Mouse (Mus musculus) embryo, embryonic 10.5 days (tissue): ENCODE data around the gene Zic5.

Experiments
- DNase-seq: peaks from one replicate; pipeline ENCODE4 v3.0.0-alpha.2; 2015; ENCODE audit warnings: low spot score

Gene Zic5

DNA sequence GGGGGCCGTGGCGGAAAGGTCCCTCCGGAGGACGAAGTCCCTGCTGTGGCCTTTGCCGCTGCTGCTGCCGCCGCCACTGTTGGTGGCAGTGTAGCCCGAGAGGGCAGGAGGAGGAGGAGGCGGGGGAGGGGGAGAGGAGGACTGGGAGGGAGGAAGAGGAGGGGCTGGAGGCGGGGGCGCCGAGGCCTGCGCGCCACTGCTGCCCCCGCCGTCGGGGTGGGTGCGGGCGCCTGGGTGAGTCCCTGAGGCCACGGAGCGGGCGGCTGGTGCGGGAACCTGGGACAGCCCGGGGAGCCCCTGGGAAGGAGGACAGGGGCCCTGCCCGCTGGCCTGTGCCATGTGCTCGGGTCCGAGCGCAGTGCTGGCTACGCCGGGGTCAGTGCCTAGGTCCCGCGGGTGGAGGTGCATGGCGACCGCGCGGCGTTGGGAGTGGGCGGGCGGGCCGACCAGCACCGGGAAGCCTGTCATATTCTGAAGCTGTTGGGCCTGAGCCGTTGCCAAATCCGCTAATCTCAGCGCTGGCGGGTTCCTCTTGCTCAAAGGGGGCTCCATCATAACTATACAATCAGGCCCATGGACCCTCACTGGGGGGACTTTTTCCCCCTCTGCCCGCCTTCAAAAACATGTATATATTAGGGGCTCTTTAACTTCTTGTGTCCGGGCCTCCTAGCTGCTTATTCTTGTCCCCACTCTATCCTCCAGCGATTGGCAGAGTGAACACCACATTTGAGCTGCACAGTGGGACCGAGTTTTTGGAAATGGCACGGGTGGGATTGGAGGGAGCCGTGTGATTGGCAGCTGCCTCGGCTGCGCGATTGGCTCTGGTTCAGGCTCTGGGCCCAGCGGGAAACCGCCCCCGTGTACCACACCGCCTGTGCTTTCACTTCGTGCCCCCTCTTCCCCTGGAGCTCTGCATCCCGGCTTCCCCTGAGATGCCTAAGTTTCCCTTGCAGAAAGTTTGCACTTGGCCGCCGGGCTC, at the start of gene Zic5:
Gene Zic5, minus strand, starts transcription at position 915 of the 979 bp plus-strand sequence.
- DNase-seq = peak; percentile 86

DNA sequence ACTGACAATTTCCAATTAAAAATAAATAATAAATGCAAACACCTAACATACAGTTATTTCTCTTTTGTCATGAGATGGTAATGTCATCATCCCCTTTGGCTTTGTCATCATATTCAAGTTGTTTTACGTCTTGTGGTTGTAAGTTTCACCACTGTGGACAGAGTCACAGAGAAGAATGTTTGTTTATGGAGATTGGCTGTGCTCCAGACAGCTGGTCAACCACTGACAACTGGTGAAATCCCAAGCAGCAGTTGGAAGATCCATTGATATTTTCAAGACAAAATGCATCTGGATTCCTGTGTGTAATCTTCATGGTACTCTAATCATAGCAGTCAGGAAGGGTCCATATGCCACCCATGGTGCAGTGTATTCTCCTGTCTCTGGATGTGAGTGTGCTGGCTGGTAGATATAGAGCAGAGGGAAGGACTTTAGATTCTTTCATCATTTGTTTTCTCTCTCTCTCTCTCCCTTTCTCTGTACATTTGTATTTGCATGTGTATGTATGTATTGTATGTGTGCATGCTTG, 48.1 kb upstream of the Zic5 start:
- DNase-seq = no peak

DNA sequence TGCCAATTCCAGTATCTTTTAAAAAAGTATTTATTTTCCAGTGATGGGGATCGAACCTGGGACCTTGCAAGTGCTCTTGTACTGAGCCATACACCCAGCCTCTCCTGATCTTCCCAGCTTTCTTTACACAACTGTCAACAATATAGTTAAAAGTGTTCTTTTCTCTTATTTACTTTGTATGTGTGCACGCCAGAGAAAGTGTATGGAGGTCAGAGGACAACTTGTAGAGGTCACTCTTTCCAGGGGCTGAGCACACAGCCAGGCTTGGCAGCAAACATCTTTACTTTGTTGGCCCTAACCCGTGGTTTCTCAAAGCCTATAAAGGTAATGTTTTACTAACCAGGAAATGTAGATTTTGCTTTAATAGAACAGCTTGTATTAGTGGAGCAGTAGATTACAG, 46.0 kb upstream of the Zic5 start:
- DNase-seq = no peak

DNA sequence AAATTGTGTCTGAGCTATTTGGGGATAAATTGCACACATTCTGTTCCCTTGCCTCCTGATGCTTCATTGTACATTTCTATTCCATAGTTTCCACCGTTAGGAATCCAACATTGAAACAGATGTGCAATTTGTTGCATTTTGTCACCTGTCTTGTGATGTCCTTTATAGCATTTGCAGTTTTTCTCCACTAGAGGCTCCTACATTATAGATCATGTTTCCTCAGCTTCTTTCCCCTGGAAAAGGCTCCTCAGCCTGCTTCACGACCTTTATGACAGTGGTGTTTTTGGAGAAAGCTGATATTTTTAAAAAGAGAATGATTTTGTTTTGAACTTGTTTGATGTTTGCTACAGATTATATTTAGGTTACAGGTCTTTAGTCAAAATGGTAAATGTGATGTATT, 43.6 kb upstream of the Zic5 start:
- DNase-seq = peak; percentile 36

DNA sequence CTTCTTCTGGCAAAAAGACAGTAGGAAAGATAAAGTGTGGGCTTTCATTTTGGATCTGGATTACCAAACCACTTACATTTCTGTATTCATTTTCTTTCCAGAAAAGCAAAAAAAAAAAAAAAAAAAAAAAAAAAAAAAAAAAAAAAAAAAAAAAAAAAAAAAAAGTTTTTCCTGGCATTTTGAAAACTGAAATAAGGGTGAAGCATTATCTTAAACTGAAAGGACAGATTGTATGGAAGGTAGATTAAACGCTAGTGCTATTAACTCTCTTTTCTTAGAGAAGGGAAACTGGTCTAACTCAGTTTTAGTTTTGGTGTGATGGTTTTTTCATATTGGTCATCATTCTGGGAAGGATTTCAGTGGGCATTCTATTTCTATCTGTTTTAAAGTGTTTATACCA, 26.5 kb upstream of the Zic5 start:
- no peak for DNase-seq

DNA sequence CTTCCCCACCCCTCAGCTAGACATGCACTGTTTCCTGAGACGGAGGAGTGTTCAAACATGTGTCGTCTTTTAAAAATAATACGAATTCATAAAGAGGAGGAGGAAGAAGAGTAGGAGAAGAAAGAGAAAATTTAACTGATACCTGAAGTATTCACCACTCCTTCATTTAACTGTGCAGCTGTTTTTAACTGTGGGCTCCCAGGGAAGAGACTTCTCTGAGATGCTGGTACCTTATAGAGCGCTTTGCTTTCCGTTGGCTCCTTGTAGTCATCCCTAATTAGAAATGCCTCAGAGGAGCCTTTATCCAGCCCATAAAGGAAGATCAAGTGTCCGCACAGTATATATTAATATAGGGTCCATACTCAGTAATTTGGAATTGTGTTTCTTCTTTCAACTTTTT, 26.0 kb upstream of the Zic5 start:
- peak; percentile 16 for DNase-seq

DNA sequence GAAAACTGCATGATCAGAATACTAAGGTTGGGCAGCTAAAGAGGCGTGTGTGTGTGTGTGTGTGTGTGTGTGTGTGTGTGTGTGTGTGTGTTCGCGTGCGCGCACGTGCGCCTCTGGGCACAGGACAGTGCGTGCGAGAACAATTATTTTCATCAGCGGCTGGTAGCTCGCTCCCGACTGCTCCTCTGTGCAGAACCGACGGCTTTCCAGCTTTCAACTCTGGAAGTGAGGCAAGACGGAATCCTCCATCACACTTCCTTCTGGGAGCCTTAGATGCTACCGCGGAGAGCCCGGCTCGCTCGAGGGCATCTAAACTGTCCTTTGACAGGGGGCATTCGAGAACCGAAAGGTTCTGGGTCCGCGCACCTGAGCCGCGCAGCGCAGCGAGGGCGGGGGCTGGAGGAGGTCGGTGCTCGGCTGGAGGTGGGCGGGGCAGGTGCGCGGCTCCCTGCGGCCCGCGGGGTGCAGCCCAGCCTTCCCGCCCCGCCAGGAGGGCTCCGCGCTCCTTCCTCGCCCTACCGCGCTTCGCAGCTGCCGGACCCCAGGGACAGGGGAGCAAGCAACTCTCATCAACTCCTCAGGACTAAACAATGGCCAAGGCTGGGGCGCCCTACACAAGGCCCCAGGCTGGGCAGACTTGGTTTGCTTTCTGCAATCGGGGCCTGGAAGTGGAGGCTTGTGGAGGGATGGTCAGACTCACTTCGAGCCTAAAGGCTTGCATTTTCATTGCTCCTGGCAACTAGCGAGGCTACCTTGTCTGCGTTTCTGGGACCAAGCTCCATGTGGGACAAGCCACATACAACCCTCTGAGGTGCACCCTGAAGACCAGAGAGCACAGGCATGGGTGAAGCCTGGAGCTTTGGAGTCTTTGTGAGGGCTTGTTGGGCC, 25.2 kb upstream of the Zic5 start, which contains the start of gene Gm10837:
Gene Gm10837, plus strand, starts transcription at position 146 of the 888 bp plus-strand sequence.
- peak; percentile 66 for DNase-seq

DNA sequence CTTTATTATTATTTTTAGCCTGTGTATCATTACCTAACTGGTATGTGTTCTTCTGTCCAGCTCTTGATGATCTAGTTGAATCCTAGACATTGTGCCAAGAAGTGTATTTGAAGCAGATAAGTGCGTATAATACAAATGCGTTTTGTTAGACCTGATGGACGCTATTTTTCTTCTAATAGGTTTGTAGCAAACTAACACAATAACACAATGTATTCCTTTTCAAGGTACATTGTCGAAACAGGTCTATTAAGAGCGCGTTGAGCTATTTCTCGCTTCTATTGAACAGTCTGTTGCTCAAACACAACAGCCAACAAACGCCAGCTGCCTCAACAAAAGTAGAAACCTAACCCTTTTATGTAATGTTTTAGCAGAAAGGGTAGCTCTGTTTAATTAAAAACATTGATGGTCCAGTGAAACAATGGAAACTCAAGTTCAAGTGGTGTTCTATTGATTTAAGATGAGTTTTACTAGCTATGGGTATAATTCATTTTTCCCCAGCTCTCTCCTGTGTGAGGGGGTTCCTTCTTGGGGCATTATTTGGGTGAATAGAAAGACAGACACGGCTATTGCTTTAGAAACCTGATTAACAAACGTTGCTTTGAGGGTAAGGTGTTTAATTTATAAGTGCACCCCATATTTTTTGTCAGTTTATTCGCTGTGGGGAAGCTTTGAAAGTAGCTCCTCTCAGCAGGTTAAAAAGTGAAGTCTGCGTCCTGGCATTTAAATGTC, 24.4 kb upstream of the Zic5 start:
- DNase-seq = peak; percentile 77

DNA sequence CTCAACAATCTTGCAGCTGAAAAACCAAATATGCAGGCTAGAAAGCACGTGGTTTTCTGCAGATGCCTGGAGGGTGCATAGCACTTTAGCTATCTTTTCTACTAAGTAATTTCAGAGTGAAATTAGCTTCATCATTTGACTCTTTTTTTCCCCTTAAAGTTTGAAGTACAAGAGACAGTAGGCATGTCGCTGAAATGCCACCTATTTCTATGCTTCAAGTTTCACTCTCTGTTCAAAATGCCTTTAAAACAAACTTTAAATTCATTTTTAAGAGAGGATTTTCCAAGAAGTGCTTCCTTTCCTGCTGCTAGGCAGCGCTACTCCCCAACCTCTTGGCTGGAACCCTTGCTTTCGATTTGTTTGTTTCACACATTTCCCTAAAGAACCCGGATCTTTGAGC, 23.6 kb upstream of the Zic5 start:
- DNase-seq = peak; percentile 59

DNA sequence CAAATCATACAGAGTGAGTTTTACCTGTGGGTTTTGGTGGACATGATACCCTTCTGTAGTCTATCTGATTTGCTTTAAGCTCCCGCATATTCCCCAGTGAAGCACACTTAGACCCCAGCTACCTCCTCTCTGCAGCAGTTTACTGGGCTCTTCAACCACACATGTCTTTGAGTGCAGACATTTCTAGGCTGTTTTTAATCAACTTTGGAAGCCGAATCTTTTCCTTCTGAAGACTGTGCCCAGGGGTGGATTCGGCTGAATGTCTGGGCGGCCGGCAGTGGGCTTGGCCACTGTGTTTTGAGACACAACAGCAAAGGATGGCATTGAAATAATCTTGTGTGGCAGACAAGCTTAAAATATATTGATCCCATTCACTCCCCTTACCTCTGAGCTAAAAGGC, 21.9 kb upstream of the Zic5 start:
- peak; percentile 70 for DNase-seq

DNA sequence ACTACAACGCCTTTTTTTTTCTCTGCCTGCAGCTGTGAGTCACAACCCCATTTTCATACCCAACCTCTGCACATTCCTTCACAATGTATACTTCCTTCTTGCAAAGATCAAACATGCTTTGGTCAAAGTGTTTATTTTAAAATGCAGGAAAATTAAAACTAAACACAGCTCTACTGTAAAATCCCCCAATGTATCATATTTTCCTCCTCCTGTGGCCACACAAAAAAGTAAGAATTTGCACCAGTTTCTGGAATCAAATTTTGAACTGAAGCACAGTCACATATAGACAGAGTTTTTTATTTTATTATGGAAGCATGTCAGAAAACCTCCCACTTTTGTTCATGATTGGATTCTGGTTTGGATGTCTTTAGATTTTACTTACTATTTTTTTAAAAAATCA, 21.1 kb upstream of the Zic5 start:
- no peak for DNase-seq

DNA sequence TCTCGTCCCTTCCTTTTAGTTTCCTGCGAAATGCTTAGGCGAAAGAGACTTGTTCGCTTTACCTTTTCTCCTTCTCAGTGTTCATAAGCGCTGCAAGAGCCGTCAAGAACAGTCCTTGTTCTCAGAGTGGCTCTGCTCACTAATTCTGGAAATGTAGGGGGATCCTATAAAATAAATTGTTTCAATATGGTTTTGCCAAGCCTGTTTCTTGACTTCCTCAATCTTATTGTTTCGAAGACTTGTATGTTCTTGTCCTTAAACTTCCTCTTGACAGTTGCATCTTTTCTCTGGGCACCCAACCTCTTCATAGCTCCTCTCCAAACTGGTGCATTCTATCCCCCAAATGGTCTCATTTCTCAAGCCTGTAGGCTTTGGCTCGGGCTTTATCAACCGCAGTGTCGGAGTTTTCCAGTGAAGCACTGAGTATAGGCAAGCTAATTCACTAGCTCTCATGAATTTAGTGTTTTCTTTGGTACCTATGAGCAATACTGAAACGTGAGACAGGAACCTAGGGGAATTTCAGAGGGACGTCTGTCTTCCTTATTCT, 20.2 kb upstream of the Zic5 start:
- peak; percentile 74 for DNase-seq

DNA sequence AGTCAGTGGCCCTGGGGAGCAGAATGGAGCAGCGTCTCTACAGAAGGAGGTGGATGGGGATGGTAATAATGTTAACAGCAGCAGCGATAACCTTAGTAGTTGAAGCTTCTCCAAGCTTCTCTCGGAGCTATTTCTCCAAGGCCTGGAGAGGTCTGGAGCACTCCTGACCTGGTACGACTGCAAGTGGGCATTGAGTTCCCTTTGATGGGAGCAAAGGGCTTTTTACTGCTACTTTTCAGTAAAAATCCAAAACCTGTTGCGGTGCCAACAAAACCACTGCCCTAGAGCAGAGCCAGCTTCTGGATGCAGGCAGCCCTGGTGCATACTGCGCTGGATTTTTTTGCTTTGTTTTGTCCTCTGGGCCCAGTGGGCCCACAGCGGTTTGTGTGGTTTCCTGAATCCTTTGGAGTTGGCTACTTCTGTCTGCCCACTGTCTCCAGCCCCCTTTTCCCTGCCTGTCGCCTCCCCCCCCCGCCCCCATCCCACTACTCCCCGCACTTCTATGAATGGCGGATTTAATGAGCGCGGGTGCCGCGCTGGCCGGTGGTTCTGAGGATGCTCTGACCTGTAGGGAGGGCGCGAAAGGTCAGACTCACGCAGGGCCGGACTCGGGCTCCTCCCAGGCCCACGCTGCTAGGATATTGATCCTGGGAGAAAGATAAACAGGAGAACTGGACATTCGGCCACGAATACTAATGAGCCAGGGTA, 19.5 kb upstream of the Zic5 start:
- peak; percentile 52 for DNase-seq

DNA sequence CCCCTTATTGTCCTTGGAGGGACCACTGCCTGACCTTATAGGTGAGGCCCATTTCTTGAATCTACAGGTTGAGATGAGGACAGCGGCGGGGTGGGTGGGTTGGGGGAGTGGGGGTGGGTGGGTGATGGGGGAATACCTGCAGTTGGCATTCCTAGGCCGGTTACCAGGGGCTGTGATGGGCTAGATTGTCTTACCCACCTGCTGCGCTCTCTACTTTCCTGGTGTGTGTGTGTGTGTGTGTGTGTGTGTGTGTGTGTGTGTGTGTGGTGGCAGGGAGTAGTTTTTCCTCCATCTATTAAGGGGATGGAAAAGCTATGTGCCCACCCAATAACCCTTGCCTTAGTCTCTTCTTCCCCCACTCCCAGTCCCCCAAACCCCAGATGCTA, 19.0 kb upstream of the Zic5 start:
- DNase-seq = no peak

DNA sequence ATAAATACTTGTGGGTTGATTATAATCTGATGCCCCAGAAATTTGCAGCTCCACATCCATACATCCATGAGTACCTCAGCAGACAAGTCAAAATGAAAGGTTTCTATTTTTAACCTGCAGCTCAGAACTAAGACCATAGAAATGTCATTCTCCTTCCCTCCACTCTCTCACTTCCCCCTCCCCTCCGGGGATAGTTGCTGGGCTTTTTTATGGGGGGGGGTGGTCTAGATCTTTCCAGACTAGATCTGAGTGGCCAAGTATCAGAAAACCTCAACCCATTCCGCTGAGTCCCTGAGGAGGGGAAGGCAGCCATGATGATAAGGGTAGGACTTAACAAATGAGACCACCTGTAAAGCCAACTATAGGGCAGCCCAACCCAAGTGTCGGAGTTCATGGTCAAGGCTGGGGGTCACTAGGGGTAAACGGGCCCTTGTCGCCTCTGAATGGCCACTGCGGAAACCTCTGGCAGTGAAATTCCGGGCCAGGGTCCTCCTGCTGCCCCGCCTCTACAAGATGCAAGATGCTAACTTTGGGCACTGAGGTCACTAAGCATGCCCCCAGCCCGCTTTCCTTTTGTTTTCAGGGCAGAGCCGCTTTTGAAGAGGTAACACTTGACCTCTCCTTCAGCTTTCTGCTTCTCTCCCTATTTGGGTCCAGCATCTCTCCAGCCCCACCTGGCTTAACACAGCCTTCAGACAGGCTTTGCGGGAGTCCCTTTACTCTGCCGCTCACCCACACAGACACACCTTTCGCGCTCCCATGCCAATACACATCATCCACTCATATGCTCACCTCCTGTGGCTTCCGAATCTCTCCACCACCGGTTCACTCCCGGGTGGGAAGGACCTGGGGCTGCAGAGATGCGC, 18.3 kb upstream of the Zic5 start:
- peak; percentile 53 for DNase-seq

DNA sequence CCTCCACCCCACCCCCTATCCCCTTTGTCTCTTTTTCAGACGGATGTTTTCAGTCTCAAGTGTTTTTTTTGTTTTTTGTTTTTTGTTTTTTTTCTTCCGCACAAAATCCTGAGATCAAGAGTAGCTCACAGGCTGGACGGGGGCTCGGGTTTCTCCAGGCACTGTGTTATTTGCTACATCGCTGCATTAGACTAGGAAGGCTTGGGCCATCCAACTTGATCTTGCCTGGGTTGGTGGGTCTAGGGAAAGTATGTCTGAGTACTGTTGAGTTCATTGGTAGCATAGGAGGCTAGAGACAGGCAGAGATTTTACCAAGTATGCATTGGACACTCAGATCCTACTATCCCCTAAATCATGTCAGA, 17.5 kb upstream of the Zic5 start:
- peak; percentile 57 for DNase-seq

DNA sequence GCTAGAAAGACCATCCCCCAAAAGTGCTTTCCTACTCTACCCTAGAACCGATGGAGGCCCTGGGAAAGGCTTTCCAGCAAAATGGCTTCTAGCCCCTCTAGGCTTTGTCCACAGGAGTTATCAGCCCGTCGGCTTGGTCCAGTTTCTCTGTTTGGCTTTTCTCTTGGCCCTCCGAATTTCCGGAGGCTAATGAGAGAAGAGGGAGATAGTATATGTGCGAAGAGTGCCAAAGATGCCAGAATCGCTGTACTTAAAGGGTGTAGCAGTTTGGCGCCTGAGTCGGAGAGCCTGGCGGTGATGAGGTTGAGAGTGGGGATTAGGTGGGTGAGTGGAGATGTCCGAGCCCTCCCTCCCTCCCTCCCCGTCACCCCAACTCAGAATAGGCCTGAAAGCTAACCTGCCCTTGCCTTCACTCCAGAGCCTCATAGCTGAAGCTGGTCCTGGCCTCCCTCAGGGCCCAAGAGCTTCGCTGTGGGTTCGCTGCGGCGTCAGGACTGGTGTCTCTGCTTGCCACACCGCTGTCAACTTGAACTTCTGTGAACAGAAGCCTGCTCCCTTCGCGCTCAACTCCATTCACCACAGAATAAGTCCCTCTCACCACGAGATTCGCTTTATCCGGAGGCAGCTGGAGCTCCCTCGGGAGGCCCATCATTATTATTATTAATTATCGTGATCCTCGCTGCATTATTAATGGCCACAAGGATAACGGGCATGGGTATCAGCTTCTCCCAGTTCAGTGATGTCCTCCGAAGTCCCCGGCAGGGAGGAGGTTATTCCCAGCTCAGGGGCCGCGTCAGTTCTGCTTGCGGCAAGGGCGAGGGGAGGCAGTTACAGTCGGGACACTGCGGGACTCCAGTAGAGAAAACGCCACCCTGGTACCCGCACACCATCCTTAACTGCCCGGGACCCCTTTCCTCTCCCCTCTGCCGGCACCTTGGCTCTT, 16.9 kb upstream of the Zic5 start:
- peak; percentile 70 for DNase-seq

DNA sequence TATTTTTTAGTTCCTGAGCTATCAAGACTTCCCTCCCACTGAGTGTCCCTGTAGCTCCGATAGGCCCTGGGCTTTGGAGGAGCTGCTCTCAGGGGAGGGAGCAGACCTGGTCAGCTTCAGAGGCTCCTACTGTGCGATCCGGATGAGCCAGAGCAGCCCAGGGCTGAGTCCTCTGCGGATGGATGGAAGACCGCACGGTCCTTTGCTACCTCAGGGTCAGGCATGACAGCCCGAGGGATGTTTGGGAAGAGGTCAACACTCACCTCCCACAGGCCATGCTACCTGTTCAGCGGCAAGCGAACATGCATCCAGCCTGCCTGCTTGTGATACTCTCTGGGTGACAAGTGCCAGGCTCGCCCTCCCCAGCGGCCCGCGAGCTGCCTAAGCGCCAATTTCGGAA, 15.7 kb upstream of the Zic5 start:
- peak; percentile 62 for DNase-seq

DNA sequence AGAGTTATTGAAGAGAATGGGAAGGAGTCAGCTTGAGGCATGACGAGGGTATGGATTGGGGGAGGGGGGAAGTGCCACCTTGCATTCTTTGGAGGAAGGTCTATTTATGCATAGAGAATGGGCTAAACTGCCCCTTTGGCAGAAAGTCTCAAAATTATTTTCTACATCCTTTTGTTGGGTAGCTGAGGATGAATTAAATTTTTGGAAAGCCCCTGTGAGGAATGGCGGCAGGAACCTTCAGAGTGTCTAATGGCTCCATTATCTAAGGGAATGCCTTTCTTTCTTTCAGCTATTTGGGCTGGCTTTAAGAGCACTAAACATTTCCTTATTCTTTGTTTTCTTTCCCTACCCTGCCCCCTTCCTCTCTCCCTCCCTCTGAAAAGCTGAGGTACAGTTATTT, 14.9 kb upstream of the Zic5 start:
- peak; percentile 70 for DNase-seq
